Mouse (Mus musculus): Measurements from ENCODE around the gene Nav2.

Nav2 gene

DNA sequence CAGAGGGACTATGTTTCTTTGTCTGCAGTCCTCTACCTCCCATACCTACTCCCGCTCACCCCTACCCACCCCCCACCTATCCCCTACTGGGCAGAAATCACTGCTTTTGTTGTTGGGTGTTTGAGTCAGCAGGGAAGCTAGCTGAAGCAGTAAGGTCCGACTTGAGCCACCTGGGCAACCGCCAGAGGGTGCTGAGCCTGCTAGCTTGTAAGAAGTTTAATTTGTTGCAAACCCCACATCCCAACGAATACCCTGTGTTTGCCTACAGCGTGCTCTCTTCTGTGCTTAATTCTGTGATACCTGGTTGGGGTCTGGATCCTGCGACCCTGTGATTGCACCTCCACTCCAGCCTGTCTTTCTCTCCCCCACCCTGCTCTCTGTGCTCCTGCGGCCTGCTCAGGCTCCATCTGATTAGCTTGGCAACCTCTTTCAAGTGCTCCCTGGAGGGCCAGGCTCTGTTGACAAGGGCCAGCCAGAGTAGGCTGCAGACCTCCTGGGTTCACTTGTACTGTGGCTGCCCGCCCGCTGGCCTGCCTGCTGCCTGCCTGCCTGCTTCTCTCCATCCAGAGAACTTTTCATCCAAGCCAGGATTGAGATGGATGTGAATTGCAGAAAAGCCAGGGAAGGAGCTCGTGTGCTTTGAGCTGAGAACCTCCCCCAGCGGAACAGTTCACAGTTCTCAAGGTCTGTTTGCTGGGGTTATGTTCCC lies 575.7 kb downstream of the Nav2 start:
- DNase-seq (ENCODE audit: low spot score in 2 of 2) = no peak

GRCm38 (mm10) chr7:49485292-49485847 lies 576.9 kb downstream of the Nav2 start:
- DNase-seq (ENCODE audit: low spot score in 2 of 2) = no peak

DNA sequence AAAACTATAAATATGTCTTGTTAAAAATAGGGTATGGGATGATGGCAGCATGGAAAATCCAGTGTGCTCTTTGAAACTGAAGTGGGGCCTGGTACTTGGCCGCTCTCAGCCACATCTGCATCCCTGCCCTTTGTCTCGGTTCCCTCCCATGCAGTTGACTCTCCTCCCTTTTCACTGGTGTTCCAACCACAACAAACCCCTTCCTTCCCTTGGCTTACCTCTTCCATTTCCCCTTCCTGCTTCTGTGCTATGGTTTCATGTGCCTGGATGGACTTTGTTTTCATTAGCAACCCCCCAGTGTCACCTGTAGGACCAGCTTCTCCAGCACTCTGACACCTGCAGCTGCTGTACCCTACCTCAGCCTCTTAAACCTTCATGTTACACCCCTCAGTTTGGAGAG lies 578.8 kb downstream of the Nav2 start:
- no peak for DNase-seq (ENCODE audit: low spot score in 2 of 2)

DNA sequence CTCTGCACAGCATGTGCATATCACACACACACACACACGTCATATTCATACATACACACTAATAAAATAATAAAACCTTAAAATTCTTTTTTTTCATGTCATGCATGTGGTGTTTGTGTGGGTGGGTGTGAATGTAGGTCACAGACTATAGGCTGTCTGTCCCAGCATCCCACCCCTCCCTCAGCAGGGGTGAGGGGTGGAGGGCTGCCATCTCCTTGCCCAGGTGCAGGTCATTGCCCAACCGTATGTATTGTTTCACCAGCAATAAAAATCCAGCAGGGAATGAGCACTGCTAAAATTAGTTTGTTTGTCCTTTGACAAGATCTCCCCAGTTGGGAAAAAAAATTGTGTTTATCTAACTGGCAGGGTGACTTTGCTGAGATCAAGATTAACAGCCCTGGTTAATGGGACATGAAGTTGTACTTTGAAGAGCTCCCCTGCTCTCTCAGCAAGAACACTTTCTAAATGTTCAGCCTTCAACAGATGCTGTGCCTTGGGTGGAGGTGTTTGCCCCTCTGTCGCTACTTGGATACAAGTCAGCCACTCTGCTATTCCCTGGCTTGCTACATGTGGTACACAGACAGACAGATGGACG lies 580.1 kb downstream of the Nav2 start:
- DNase-seq (ENCODE audit: low spot score in 2 of 2) = no peak

GRCm38 (mm10) chr7:49490814-49491213 lies 582.3 kb downstream of the Nav2 start:
- DNase-seq (ENCODE audit: low spot score in 2 of 2) = no peak

DNA sequence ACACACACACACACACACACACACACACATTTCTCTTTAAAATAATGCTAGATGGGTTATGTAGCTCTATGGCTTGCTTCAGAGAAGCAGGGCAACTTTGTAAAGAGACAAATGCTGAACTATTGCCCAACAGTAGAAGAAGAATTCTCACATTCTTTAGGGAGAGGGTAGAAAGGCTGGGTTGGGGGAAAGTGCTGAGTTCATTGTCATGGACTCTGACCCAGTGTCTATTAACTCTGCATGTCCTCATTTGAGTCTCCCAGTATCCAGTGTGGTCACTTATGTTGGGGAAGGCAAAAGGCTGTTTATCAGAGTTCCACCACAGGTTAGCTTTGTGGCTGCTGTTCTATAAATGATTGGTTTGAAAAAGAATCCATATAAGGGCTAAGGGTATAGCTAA lies 584.1 kb downstream of the Nav2 start:
- no peak for DNase-seq (ENCODE audit: low spot score in 2 of 2)

- DNase-seq (ENCODE audit: low spot score in 2 of 2) = peak in 1 of 2 experiments; percentile 30
These were observed 584.7 kb downstream of the Nav2 start for GRCm38 (mm10) chr7:49493210-49493609.

- DNase-seq (ENCODE audit: low spot score in 2 of 2) = no peak
These were observed 586.1 kb downstream of the Nav2 start for GRCm38 (mm10) chr7:49494654-49495053.

DNA sequence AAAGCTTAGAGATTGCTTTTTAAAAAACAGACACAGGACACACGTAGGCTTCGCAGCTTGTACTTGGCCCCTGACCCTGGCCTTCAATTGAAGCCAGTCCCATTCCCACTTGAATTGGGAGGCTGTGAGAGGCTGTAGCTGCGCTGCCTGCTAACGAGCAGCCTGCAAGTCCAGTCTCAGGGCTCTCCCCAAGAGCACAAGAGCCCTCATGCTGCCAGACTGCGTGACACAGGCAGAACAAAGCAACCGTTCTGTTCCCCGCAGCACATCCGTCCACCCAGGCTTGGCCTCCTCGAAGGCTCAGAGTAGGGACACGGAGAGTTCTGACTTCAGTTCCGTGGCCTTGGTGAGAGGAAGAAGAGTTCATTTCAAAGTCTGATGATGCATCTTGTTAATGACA lies 587.6 kb downstream of the Nav2 start:
- no peak for DNase-seq (ENCODE audit: low spot score in 2 of 2)

- DNase-seq (ENCODE audit: low spot score in 2 of 2) = no peak
These were observed 588.4 kb downstream of the Nav2 start for GRCm38 (mm10) chr7:49496766-49497425.

GRCm38 (mm10) chr7:49497426-49497892 lies 588.9 kb downstream of the Nav2 start:
- DNase-seq (ENCODE audit: low spot score in 2 of 2) = no peak

DNA sequence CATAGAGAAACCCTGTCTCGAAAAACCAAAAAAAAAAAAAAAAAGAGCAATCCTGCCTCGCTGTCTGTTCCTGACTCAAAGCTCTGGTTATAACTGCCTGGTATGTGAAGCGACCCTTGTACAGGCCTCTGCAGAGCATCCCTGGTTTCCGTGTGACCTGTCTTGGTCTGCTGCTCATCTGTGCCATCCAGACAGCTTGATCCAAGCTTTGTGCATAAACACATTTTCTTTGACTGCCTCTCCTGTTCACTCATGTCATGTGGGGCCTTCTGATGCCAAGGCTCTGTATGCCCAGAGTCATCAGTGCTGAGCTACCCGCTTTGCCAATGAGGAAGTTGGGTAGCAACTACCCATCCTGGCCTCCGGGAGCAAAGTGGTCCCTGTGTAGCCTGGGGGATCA lies 591.1 kb downstream of the Nav2 start:
- no peak for DNase-seq (ENCODE audit: low spot score in 2 of 2)

- DNase-seq (ENCODE audit: low spot score in 2 of 2) = no peak
These were observed 592.4 kb downstream of the Nav2 start for GRCm38 (mm10) chr7:49500916-49501315.

- no peak for DNase-seq (ENCODE audit: low spot score in 2 of 2)
These were observed 594.9 kb downstream of the Nav2 start for GRCm38 (mm10) chr7:49503419-49503818.

DNA sequence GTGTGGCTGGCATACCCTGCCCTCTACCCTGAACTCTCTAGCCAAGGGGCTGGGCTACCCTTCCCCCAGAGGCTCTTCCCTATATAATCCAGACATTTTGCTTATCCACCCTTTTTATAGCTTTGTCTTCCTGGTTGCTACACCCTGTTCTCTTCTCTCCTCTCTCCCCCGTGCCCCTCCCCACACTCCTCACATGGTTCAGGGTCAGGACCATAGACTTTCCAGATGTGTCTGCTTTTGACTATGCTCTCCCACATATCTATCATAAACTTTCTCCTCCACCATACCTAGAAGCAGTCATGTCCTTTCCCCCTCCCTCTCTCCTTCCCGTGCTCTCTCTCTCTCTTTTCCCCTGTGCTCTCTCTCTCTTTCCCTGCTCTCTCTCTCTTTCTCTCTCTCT lies 595.4 kb downstream of the Nav2 start:
- DNase-seq (ENCODE audit: low spot score in 2 of 2) = no peak

- no peak for DNase-seq (ENCODE audit: low spot score in 2 of 2)
These were observed 595.8 kb downstream of the Nav2 start for GRCm38 (mm10) chr7:49504297-49504696.

DNA sequence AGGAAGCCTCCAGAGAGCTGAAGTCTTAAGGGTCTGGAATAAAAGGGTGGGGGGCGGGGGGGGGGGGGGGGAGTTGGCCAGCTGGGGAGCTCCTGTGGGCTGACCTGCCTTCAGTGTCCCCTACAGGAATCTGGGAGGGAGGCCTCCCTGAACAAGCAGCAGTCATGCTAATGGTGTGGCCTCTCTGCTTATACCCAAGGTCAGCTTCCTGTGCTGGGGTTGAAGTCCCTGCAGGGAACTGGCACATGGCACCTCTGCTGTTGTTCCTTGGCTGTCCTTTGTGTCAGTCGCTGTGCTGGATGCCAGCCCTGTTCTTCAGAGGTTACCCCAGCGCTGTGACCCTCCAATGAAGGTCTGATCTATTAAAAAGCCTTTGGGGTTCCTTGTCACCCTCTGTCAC lies 596.5 kb downstream of the Nav2 start:
- no peak for DNase-seq (ENCODE audit: low spot score in 2 of 2)

DNA sequence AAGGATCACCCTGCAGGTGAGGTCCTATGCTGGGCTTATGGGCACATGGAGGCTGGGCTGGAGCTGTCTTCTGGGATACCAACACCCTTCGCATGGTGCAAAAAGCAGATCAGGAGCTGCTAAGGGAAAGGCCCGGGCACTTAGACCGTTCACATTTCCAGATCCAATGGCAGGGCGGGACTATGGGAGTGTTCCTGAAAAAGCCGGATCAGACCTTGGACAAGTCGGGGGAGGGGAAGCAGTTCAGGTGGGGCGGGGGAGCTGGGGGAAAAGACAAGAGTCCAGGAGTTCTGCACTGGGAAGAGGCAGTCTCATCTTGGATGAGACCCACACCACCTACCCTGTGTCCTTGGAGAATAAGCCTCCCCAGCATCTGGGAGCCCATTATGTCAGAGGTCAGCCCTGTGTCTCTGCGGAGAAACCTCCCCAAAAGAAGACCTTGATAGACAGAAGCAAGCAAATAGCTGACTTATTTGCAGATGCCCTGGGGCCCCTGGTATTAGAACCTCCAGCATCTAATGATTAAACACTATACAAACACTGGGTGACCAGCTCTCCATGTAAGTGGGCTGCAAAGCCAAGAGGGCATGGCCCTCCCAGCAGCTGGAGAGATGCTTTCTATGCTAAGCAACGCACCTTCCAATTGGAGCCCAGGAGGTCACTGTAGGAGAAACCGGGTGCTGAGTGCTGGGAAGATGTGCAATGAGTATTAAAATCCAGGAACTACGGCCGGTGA lies 597.7 kb downstream of the Nav2 start:
- DNase-seq (ENCODE audit: low spot score in 2 of 2) = no peak

DNA sequence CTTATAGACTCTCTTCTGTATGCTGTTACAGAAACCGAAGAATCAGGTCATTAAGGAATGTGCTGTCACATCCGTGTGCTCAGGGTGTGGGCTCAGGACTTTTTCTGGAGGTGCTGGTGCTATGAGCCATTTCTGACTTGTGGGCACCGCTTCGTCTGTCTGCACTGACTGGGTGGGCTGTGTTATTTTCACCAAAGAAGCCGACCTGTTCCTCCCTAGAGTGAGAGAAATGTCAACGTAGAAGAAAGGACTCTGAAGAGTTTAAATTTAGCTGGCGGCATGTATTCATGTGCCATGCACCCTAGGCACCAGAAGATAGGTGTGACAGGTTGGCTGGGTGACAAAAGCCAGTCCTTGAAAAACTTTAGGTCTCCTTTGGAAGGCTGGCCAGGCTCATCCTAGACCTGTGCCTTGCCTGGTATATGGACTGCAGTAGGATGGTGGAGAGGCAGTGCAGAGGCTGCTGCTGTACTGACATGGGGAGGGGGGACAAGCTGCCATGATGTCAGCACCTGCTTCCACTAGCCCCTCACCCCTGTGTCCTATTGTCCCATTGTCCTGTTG lies 599.5 kb downstream of the Nav2 start:
- no peak for DNase-seq (ENCODE audit: low spot score in 2 of 2)

DNA sequence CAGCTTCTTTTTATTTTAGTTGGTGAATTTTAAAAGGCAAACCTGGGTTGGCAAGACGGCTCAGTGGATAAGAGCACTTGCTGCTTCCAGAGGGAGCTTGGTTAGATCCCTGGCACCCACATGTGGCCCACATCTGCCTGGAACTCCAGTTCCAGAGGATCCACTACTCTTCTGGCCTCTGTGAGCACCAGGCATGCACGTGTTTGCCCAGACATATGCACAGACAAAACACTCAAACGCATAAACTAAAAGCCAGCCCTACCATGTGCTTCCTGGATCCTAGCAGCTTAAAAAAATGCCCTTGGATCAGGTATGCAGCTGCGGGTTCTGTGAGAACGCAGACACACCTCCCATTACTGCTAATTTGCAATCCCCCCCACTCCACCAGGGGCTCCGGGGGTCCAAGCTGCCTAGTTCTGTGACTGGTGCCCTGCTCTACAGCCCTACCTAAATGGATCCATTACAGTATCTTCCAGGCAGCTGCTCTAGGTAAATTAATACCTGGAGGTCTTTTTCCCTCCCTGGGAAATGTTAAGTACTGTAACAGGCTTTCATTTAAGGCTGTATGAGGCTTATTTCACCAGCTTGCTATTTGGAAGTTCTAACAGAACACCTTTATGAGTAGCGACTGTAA lies 603.4 kb downstream of the Nav2 start:
- no peak for DNase-seq (ENCODE audit: low spot score in 2 of 2)

DNA sequence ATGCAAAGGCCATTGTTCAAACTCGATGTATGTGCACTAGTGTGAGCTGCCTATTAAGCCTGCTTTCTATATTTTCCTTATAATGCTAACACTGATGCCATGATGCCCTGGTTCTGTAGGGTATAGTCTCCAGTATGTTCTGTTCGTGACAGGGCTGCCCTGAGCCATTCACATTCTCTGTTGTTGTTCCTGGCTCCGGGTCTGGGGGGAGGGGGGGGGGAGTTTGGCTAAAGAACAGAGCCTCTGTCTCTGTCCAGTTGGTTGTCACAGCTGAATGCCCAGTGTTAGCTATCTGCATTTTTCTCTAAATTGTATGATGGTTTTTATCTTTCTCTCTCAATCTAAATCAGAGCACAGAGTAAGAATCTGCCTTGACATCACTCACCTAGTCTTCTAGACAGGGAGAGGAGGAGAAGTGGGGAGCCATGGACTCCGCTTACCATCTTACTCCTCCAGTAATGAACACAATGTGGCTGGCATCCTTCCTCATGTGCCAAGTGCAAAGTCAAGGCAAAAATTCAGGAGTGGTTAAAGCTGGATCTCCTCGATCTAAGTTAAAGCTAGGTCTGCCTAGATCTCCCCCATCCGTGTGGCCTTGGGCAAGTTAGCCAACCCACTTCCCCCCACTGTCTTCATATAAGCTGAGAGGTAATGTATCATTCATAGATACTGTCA lies 605.4 kb downstream of the Nav2 start:
- DNase-seq (ENCODE audit: low spot score in 2 of 2) = no peak
